Mouse (Mus musculus) thymus, adult 2 months (tissue): ENCODE data around the gene Lepr.

ENCODE experiments used
- CTCF ChIP-seq: fragments of 200-500 bp; IDR thresholded peaks from 2 replicates; pipeline ENCODE4 v1.5.1; 2012; ENCODE audit warnings: mild to moderate bottlenecking, control low read depth, low read length, moderate library complexity, borderline replicate concordance; ENCODE audit not compliant: control insufficient read depth, poor library complexity, insufficient read depth; ENCODE audit errors: extremely low read depth
- POLR2A ChIP-seq: fragments of 200-500 bp; IDR thresholded peaks from 2 replicates; pipeline ENCODE4 v1.6.1; 2012; ENCODE audit warnings: mild to moderate bottlenecking, low read length, control low read depth, moderate library complexity; ENCODE audit not compliant: control insufficient read depth, poor library complexity, insufficient read depth; ENCODE audit errors: extremely low read depth

- TF ChIP-seq POLR2A (no peak), CTCF (no peak)
These were observed 34.1 kb upstream of the Lepr start for GRCm38 (mm10) chr4:101683086-101683485.
